Mouse (Mus musculus) left cerebral cortex, adult 2 months (tissue): ENCODE measurements around the gene Smarcc2. TPM values are rescaled to one million over a fixed set of nuclear protein-coding genes. Genes with fewer than 3 reads are reported as not detected.
"Not testable (repeated sequence)": the region's sequence is repeated elsewhere in the genome, so short reads cannot be mapped to it uniquely, and the experiment has no call there.

Experiments used
- DNase-seq, 2 experiments: peaks; one replicate each; pipeline ENCODE4 v3.0.0; 2021 to 2022; ENCODE audit warnings: low spot score in 2 of 2, mixed read lengths in 1 of 2; ENCODE audit errors: extremely low spot score in 1 of 2
- H3K27ac ChIP-seq: fragments of 200-600 bp; 2 replicates; pipeline ENCODE4 v1.8.1; 2022
- H3K4me3 ChIP-seq: fragments of 200-600 bp; 2 replicates; pipeline ENCODE4 v1.8.1; 2022
- CTCF ChIP-seq: fragments of 200-600 bp; IDR thresholded peaks from 2 replicates; pipeline ENCODE4 v1.8.1; 2022; ENCODE audit warnings: antibody characterized with exemption, mild to moderate bottlenecking, moderate library complexity
- intact Hi-C: fragments of 180-260 bp; cut with DNase I; formaldehyde crosslinking; loops from one replicate; pipeline ENCODE4 v1.15.1; 2025
- total RNA-seq, 2 experiments: library from RNA; stranded (reverse); gene quantifications; 2 replicates each; pipeline ENCODE4 v1.2.3; 2021

Gene Smarcc2
- total RNA-seq, 2 experiments from 2014 or later, result 253 to 254 TPM

GRCm38 (mm10) chr10:128495903-128496302 lies 36.9 kb downstream of the Smarcc2 start:
- DNase-seq, result no peak
- no peak overlapping the region for H3K4me3 ChIP-seq
- H3K27ac ChIP-seq, result no peak overlapping the region; the same call in 1 of the 2 replicates
- intact Hi-C loops, result no loop called here
- TF ChIP-seq CTCF, result no peak

GRCm38 (mm10) chr10:128496509-128497077 lies 37.5 kb downstream of the Smarcc2 start:
- no peak for TF ChIP-seq CTCF
- Histone ChIP-seq H3K27ac (no peak overlapping the region; the same call in 1 of the 2 replicates), H3K4me3 (no peak overlapping the region)
- intact Hi-C loops, result no loop called here
- no peak for DNase-seq

- TF ChIP-seq CTCF, result no peak
- intact Hi-C loops, result no loop called here
- H3K4me3 ChIP-seq, result no peak overlapping the region
- no peak for DNase-seq
- no peak overlapping the region for H3K27ac ChIP-seq
Measured at GRCm38 (mm10) chr10:128497134-128497737, 38.2 kb downstream of the Smarcc2 start.

- peak; percentile 94 to 95 for DNase-seq
- TF ChIP-seq CTCF, result no peak; the same call in 1 of the 2 replicates
- intact Hi-C loops, result no loop called here
- peak within 1 kb of the TSS; percentile 84 for H3K27ac ChIP-seq
- H3K4me3 ChIP-seq, result peak within 1 kb of the TSS; percentile 65
Measured at GRCm38 (mm10) chr10:128498590-128498989, 39.5 kb downstream of the Smarcc2 start, which contains the start of gene Myl6b. Myl6b (minus strand) TSS chr10:128498685.

GRCm38 (mm10) chr10:128499116-128499671 lies 40.1 kb downstream of the Smarcc2 start:
- no peak for TF ChIP-seq CTCF
- intact Hi-C loops, result no loop called here

GRCm38 (mm10) chr10:128502341-128502740 lies 43.3 kb downstream of the Smarcc2 start:
- no peak overlapping the region for H3K4me3 ChIP-seq
- no peak overlapping the region for H3K27ac ChIP-seq
- TF ChIP-seq CTCF, result no peak
- intact Hi-C loops, result loop anchor here (2.0 kb wide), 1 partner anchor 22 kb away; the partner anchor contains the start of gene Esyt1
- DNase-seq, result no peak

More at GRCm38 (mm10) chr10:128499116-128499671, 40.1 kb downstream of the Smarcc2 start:
- peak in 1 of 2 experiments; percentile 60 for DNase-seq
- H3K27ac ChIP-seq, result peak overlapping the region; percentile 84
- H3K4me3 ChIP-seq, result peak overlapping the region; percentile 65

- intact Hi-C loops, result loop anchor here (2.0 kb wide), 1 partner anchor 21 kb away; the partner anchor contains the start of gene Esyt1
- DNase-seq, result no peak
- peak overlapping the region; percentile 8; the same call in 1 of the 2 replicates for H3K27ac ChIP-seq
- TF ChIP-seq CTCF, result no peak
- no peak overlapping the region for H3K4me3 ChIP-seq
Measured at GRCm38 (mm10) chr10:128503532-128503931, 44.5 kb downstream of the Smarcc2 start.

- intact Hi-C loops, result no loop called here
- no peak for DNase-seq
- H3K27ac ChIP-seq, result no peak overlapping the region; the same call in 1 of the 2 replicates
- no peak overlapping the region for H3K4me3 ChIP-seq
- TF ChIP-seq CTCF, result no peak
Measured at GRCm38 (mm10) chr10:128504012-128504411, 45.0 kb downstream of the Smarcc2 start.

GRCm38 (mm10) chr10:128504641-128505370 lies 45.8 kb downstream of the Smarcc2 start:
- DNase-seq, result no peak
- Histone ChIP-seq H3K27ac (no peak overlapping the region; the same call in 1 of the 2 replicates), H3K4me3 (no peak overlapping the region)
- intact Hi-C loops, result no loop called here
- no peak for TF ChIP-seq CTCF

- intact Hi-C loops, H3K27ac ChIP-seq, H3K4me3 ChIP-seq, DNase-seq: not testable (repeated sequence)
Measured at GRCm38 (mm10) chr10:128505371-128505667, 46.3 kb downstream of the Smarcc2 start.

- DNase-seq, result no peak
- intact Hi-C loops, result no loop called here
- Histone ChIP-seq H3K4me3 (no peak overlapping the region), H3K27ac (no peak overlapping the region)
- no peak; the same call in 1 of the 2 replicates for TF ChIP-seq CTCF
Measured at GRCm38 (mm10) chr10:128505974-128506373, 46.9 kb downstream of the Smarcc2 start.

GRCm38 (mm10) chr10:128508260-128508659 lies 49.2 kb downstream of the Smarcc2 start:
- TF ChIP-seq CTCF, result no peak
- Histone ChIP-seq H3K27ac (no peak overlapping the region), H3K4me3 (no peak overlapping the region)
- intact Hi-C loops, result no loop called here
- no peak for DNase-seq
